Mouse (Mus musculus): ENCODE measurements around the gene Btbd35f26. TPM values are rescaled to one million over a fixed set of nuclear protein-coding genes. Genes with fewer than 3 reads are reported as not detected.

Gene Btbd35f26
- polyA plus RNA-seq (2017; shearing (Covaris generic)), result not detected

DNA sequence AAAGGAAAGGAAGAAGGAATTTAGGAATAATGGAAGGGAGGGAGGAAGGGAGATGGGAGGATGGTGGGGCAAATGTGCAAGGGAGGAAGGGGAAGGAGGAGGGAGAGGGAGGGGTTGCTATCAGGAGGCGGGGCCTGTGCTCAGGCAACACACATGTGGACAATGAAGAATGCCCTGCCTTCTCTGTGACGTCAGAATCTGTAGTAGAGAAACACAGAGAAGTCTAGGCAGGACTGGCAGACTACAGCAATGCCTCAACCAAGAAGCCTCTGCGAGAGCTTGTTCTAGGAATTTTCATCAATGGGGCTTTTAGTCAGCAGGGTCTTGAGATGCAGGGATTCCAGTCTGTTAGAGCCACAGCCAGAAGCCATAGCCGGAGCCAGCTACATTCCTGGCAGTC, at the start of gene Btbd35f26:
Gene Btbd35f26 (plus strand): TSS at position 301 of the 400 bp plus-strand sequence.

DNA sequence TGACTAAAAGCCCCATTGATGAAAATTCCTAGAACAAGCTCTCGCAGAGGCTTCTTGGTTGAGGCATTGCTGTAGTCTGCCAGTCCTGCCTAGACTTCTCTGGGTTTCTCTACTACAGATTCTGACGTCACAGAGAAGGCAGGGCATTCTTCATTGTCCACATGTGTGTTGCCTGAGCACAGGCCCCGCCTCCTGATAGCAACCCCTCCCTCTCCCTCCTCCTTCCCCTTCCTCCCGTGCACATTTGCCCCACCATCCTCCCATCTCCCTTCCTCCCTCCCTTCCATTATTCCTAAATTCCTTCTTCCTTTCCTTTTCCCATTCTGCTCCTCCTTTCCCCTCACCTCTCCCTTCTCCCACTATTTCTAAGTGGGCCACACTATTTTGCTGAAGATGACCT, 47.6 kb downstream of the Btbd35f26 start, which contains the start of gene Btbd35f19:
Gene Btbd35f19 (minus strand): TSS at position 101 of the 400 bp plus-strand sequence.

Other genes starting within 250 kb of the Btbd35f26 start
- not detected for gene Btbd35f29, start 218.8 kb upstream of the Btbd35f26 start, polyA plus RNA-seq (2017; shearing (Covaris generic))
- gene Spin2f, start 82.6 kb upstream of the Btbd35f26 start, polyA plus RNA-seq (2017; shearing (Covaris generic)), result not detected
- not detected for gene Btbd35f19, start 47.5 kb downstream of the Btbd35f26 start, polyA plus RNA-seq (2017; shearing (Covaris generic))
- gene Gm21883, start 237.8 kb downstream of the Btbd35f26 start, polyA plus RNA-seq (2017; shearing (Covaris generic)), result not detected

All from CD4-positive, CD25-positive, alpha-beta regulatory T cell (primary cell).